Mouse (Mus musculus) liver, adult 2 months (tissue): ENCODE results near the gene Zdhhc8.

Experiments used
- CTCF ChIP-seq: fragments of 200-500 bp; IDR thresholded peaks from 2 replicates; pipeline ENCODE4 v1.5.1; 2011; ENCODE audit warnings: low read depth, low read length, control low read depth
- POLR2A ChIP-seq: fragments of 200-500 bp; IDR thresholded peaks from 2 replicates; pipeline ENCODE4 v1.6.1; 2011; ENCODE audit warnings: low read length, control low read depth; ENCODE audit not compliant: insufficient read depth; ENCODE audit errors: extremely low read depth

DNA sequence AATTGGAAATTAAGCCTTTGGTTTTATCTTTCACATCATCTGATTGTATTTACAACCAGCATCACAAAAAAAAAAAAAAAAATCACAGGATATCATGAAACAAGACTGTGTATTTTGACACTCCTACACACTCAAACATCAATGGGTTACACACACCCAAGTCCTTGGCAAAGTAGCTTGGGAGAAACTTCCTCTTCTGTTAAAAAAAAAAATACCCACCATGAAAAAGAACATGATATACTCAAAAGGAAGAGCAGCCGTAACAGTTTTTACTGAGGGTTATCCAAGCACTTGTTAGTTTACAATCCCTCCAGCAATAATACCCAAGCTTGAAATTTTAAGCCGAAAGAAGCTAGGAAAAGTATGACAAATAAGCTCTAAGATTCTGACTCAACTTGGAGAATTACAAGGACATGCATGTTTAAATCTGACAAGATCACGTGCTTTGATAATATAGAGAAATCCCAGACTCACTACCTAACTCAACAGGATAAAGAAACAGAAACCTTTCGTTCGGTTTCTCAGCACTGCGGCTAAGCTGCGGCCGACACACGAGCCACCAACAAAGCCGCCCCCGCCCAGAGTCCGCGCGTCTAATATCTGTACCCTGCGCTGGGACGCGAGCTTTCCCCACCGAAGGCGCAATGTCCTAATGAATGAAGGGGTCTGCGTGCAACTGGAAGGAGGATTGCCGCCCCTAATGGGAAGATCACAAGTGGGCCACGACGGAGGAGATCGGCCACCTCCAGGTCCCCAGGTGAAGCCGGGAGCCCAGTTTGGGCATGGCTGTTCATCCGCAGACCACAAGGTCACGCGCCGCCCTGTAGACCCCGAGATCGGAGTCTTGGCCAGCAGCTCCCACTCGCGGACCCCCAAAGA lies 12.8 kb upstream of the Zdhhc8 start:
- TF ChIP-seq CTCF (no peak), POLR2A (no peak)
